Mouse (Mus musculus) E14TG2a.4 (cell line): ENCODE results near the gene Wfikkn1.

ENCODE experiments used
- H3K27me3 ChIP-seq: 2 replicates; pipeline ENCODE4 v1.6.1; 2014; ENCODE audit warnings: low read length, control low read depth; ENCODE audit not compliant: insufficient read depth
- H3K36me3 ChIP-seq: 2 replicates; pipeline ENCODE4 v1.6.1; 2014; ENCODE audit warnings: low read length, control low read depth; ENCODE audit not compliant: insufficient read depth
- H3K4me1 ChIP-seq: replicated peaks from 2 replicates; pipeline ENCODE4 v1.6.1; 2014; ENCODE audit warnings: low read depth, low read length, control low read depth
- H3K4me3 ChIP-seq: replicated peaks from 2 replicates; pipeline ENCODE4 v1.5.1; 2014; ENCODE audit warnings: mild to moderate bottlenecking, low read length
- H3K9me3 ChIP-seq: 2 replicates; pipeline ENCODE4 v1.6.1; 2014; ENCODE audit warnings: low read length, control low read depth
- CTCF ChIP-seq: conservative IDR thresholded peaks from 2 replicates; pipeline ENCODE4 v1.5.1; 2014; ENCODE audit warnings: low read length
- NANOG ChIP-seq: IDR thresholded peaks from 2 replicates; pipeline ENCODE4 v1.6.1; 2014; ENCODE audit warnings: borderline replicate concordance, low read length, mixed read lengths
- POU5F1 ChIP-seq: IDR thresholded peaks from 2 replicates; pipeline ENCODE4 v1.6.1; 2014; ENCODE audit warnings: low read length, borderline replicate concordance

Wfikkn1 gene

GRCm38 (mm10) chr17:25840519-25840918 is 40.1 kb downstream of the Wfikkn1 start:
- Histone ChIP-seq H3K27me3 (peaks cover 11% of the 10 kb centered on the region), H3K4me1 (peaks cover 58% of the 10 kb centered on the region), H3K9me3 (no peaks in the 10 kb centered on the region), H3K36me3 (peaks cover 79% of the 10 kb centered on the region), H3K4me3 (no peak overlapping the region)
- TF ChIP-seq POU5F1 (no peak), CTCF (no peak), NANOG (no peak)

- Histone ChIP-seq H3K27me3 (peaks cover 11% of the 10 kb centered on the region), H3K9me3 (no peaks in the 10 kb centered on the region), H3K4me1 (peaks cover 58% of the 10 kb centered on the region), H3K4me3 (no peak overlapping the region), H3K36me3 (peaks cover 80% of the 10 kb centered on the region)
- TF ChIP-seq NANOG (no peak), POU5F1 (no peak), CTCF (no peak)
These were observed 41.0 kb downstream of the Wfikkn1 start for GRCm38 (mm10) chr17:25839455-25840235.

GRCm38 (mm10) chr17:25838904-25839303 is 41.8 kb downstream of the Wfikkn1 start:
- Histone ChIP-seq H3K27me3 (peaks cover 11% of the 10 kb centered on the region), H3K9me3 (no peaks in the 10 kb centered on the region)
- TF ChIP-seq POU5F1, result no peak
- TF ChIP-seq NANOG, result no peak
- no peak for TF ChIP-seq CTCF

GRCm38 (mm10) chr17:25837533-25837932 is 43.1 kb downstream of the Wfikkn1 start:
- TF ChIP-seq CTCF (no peak), POU5F1 (no peak), NANOG (no peak)

More at GRCm38 (mm10) chr17:25838904-25839303, 41.8 kb downstream of the Wfikkn1 start:
- Histone ChIP-seq H3K4me1 (peaks cover 63% of the 10 kb centered on the region), H3K4me3 (no peak overlapping the region), H3K36me3 (peaks cover 86% of the 10 kb centered on the region)

GRCm38 (mm10) chr17:25837076-25837410 is 43.6 kb downstream of the Wfikkn1 start, which contains the start of gene Rhbdl1:
Gene Rhbdl1, minus strand, starts transcription at chr17:25837295.
- Histone ChIP-seq H3K4me3 (peak within 1 kb of the TSS; percentile 72), H3K27me3 (peaks cover 11% of the 10 kb centered on the region), H3K9me3 (no peaks in the 10 kb centered on the region), H3K4me1 (peaks cover 59% of the 10 kb centered on the region), H3K36me3 (peaks cover 73% of the 10 kb centered on the region)
- no peak for TF ChIP-seq POU5F1

More at GRCm38 (mm10) chr17:25837533-25837932, 43.1 kb downstream of the Wfikkn1 start:
- H3K4me3 ChIP-seq, result peak overlapping the region; percentile 72; the same call in 1 of the 2 replicates
- no peaks in the 10 kb centered on the region for H3K9me3 ChIP-seq
- peaks cover 57% of the 10 kb centered on the region for H3K4me1 ChIP-seq
- peaks cover 11% of the 10 kb centered on the region for H3K27me3 ChIP-seq
- peaks cover 77% of the 10 kb centered on the region for H3K36me3 ChIP-seq

GRCm38 (mm10) chr17:25836397-25837075 is 44.1 kb downstream of the Wfikkn1 start:
- no peak for TF ChIP-seq POU5F1
- TF ChIP-seq NANOG, result no peak
- no peak for TF ChIP-seq CTCF
- H3K9me3 ChIP-seq, result no peaks in the 10 kb centered on the region
- H3K4me3 ChIP-seq, result peak overlapping the region; percentile 72
- H3K36me3 ChIP-seq, result peaks cover 73% of the 10 kb centered on the region
- H3K27me3 ChIP-seq, result peaks cover 11% of the 10 kb centered on the region
- H3K4me1 ChIP-seq, result peaks cover 60% of the 10 kb centered on the region

GRCm38 (mm10) chr17:25835816-25836215 is 44.8 kb downstream of the Wfikkn1 start:
- peak overlapping the region; percentile 72; the same call in 1 of the 2 replicates for H3K4me3 ChIP-seq
- no peaks in the 10 kb centered on the region for H3K9me3 ChIP-seq
- peaks cover 65% of the 10 kb centered on the region for H3K4me1 ChIP-seq
- H3K36me3 ChIP-seq, result peaks cover 73% of the 10 kb centered on the region
- TF ChIP-seq CTCF (no peak), NANOG (no peak), POU5F1 (no peak)
- H3K27me3 ChIP-seq, result peaks cover 11% of the 10 kb centered on the region

GRCm38 (mm10) chr17:25835301-25835700 is 45.4 kb downstream of the Wfikkn1 start:
- H3K36me3 ChIP-seq, result peaks cover 73% of the 10 kb centered on the region
- no peak for TF ChIP-seq NANOG
- TF ChIP-seq CTCF, result no peak
- no peak for TF ChIP-seq POU5F1
- H3K4me1 ChIP-seq, result peaks cover 70% of the 10 kb centered on the region
- peaks cover 11% of the 10 kb centered on the region for H3K27me3 ChIP-seq
- H3K4me3 ChIP-seq, result peak overlapping the region; percentile 95; the same call in 1 of the 2 replicates
- no peaks in the 10 kb centered on the region for H3K9me3 ChIP-seq
